Mouse (Mus musculus) spleen, adult 2 months (tissue): ENCODE results near the gene Galr3.
"Not testable (repeated sequence)": the region's sequence is repeated elsewhere in the genome, so short reads cannot be mapped to it uniquely, and the experiment has no call there.

Experiments used
- CTCF ChIP-seq: fragments of 200-500 bp; IDR thresholded peaks from 2 replicates; pipeline ENCODE4 v1.5.1; 2011; ENCODE audit warnings: mild to moderate bottlenecking, inconsistent platforms; ENCODE audit not compliant: insufficient read depth, insufficient read length, insufficient replicate concordance; ENCODE audit errors: extremely low read depth
- POLR2A ChIP-seq: fragments of 200-500 bp; IDR thresholded peaks from 2 replicates; pipeline ENCODE4 v1.6.1; 2011; ENCODE audit warnings: low read depth, low read length, inconsistent platforms

GRCm38 (mm10) chr15:79007836-79008235 lies 33.8 kb upstream of the Galr3 start:
- not testable (repeated sequence) for TF ChIP-seq POLR2A, CTCF
